Mouse (Mus musculus) heart, embryonic 12.5 days (tissue): ENCODE results near the gene Lsm7. TPM values are rescaled to one million over a fixed set of nuclear protein-coding genes. Genes with fewer than 3 reads are reported as not detected.
"Not testable (repeated sequence)": the region's sequence is repeated elsewhere in the genome, so short reads cannot be mapped to it uniquely, and the experiment has no call there.

ENCODE experiments used
- ATAC-seq: fragments of 200-750 bp; cut with Nextera tagmentation; 2 replicates; pipeline ENCODE4 v1.8.0; 2017; ENCODE audit warnings: moderate TSS enrichment, moderate library complexity; ENCODE audit not compliant: insufficient number of reproducible peaks, low FRiP score
- H3K27ac ChIP-seq: fragments of 300-500 bp; sonication (generic); 2 replicates; pipeline ENCODE4 v1.5.1; 2016; ENCODE audit warnings: mild to moderate bottlenecking, moderate library complexity; ENCODE audit not compliant: poor library complexity, severe bottlenecking
- H3K27me3 ChIP-seq: fragments of 300-500 bp; sonication (generic); replicated peaks from 2 replicates; pipeline ENCODE4 v1.6.1; 2016; ENCODE audit warnings: mild to moderate bottlenecking, moderate library complexity
- H3K36me3 ChIP-seq: fragments of 300-500 bp; sonication (generic); 2 replicates; pipeline ENCODE4 v1.6.1; 2016; ENCODE audit warnings: mild to moderate bottlenecking, moderate library complexity
- H3K4me1 ChIP-seq: fragments of 300-500 bp; sonication (generic); replicated peaks from 2 replicates; pipeline ENCODE4 v1.6.1; 2016; ENCODE audit warnings: mild to moderate bottlenecking
- H3K4me2 ChIP-seq: fragments of 300-500 bp; sonication (generic); 2 replicates; pipeline ENCODE4 v1.6.1; 2016; ENCODE audit warnings: mild to moderate bottlenecking, moderate library complexity
- H3K4me3 ChIP-seq: fragments of 300-500 bp; sonication (generic); 2 replicates; pipeline ENCODE4 v1.5.1; 2016; ENCODE audit warnings: mild to moderate bottlenecking
- H3K9ac ChIP-seq: fragments of 300-500 bp; sonication (generic); 2 replicates; pipeline ENCODE4 v1.6.1; 2016; ENCODE audit warnings: mild to moderate bottlenecking, moderate library complexity
- H3K9me3 ChIP-seq: fragments of 300-500 bp; sonication (generic); replicated peaks from 2 replicates; pipeline ENCODE4 v1.6.1; 2016; ENCODE audit warnings: mild to moderate bottlenecking, moderate library complexity
- WGBS: fragments of 180-500 bp; shearing (Covaris S2); methylation state at CpG from one replicate; pipeline ENCODE4 v1.1.7; 2016; 5-methylcytosine and 5-hydroxymethylcytosine counted together
- polyA plus RNA-seq: library from polyadenylated mRNA; unstranded; fragments of >200 nt; fragmentation: Nextera tagmentation; extraction: Ambion mirVana; gene quantifications from 2 replicates; pipeline ENCODE4 v1.2.1, GENCODE M21; 2016

Lsm7 gene
- polyA plus RNA-seq, 1 experiment from 2014 or later, result 177 TPM

DNA sequence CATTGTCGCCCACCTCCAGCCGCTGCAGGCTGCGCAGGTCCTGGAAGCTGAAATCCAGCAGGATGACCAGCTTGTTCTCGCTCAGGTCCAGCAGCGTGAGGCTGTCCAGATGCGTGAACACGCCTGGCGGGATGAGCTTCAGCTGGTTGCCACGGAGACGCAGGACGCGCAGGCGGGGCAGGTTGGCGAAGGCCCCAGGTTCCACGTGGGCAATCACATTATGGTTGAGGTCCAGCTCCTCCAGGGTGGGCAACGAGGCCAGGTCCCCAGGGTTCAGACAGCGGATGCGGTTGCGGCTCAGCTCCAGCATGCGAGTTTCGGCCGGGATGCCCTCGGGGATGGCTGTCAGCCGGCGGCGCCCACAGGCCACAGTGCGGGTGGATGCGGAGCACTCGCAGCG, 19.4 kb downstream of the Lsm7 start:
- 48% methylated on average over 30 of the region's 30 CpGs for WGBS
- no peak overlapping the region for H3K27ac ChIP-seq
- no peak overlapping the region for H3K9ac ChIP-seq
- H3K36me3 ChIP-seq, result peaks cover 3% of the 10 kb centered on the region; the same call in 1 of the 2 replicates
- H3K9me3 ChIP-seq, result peaks cover 13% of the 10 kb centered on the region; the same call in 1 of the 2 replicates
- H3K4me1 ChIP-seq, result peaks cover 46% of the 10 kb centered on the region
- peak overlapping the region; percentile 4; the same call in 1 of the 2 replicates for H3K4me3 ChIP-seq
- no peak for ATAC-seq
- peaks cover 61% of the 10 kb centered on the region for H3K27me3 ChIP-seq
- no peak overlapping the region for H3K4me2 ChIP-seq

DNA sequence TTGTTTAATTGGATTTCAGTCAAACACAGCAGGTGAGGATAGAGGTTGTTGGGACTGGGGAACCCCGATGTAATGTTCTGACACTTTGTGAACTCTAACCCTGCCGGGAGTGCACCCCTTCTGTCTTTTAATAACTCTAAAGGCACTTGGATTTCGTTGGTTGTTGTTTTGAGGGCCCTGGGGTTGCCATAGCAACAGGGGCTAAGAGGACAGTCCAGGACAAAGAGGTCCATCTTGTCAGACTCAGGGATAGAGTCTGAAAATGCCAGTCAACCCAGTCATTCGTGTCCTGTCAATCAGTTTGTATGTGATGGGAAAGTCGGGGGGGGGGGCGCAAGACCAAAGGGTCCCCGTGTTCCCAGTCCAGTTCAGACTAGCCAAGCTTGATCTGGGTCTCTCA, 22.2 kb downstream of the Lsm7 start:
- H3K4me1 ChIP-seq, result peaks cover 63% of the 10 kb centered on the region
- peaks cover 24% of the 10 kb centered on the region for H3K36me3 ChIP-seq
- H3K27ac ChIP-seq, result no peak overlapping the region
- H3K9ac ChIP-seq, result no peak overlapping the region
- no peak for ATAC-seq
- H3K4me3 ChIP-seq, result no peak overlapping the region
- peaks cover 13% of the 10 kb centered on the region; the same call in 1 of the 2 replicates for H3K9me3 ChIP-seq
- WGBS, result 60% methylated on average over 7 of the region's 7 CpGs
- no peak overlapping the region for H3K4me2 ChIP-seq
- H3K27me3 ChIP-seq, result peaks cover 50% of the 10 kb centered on the region

DNA sequence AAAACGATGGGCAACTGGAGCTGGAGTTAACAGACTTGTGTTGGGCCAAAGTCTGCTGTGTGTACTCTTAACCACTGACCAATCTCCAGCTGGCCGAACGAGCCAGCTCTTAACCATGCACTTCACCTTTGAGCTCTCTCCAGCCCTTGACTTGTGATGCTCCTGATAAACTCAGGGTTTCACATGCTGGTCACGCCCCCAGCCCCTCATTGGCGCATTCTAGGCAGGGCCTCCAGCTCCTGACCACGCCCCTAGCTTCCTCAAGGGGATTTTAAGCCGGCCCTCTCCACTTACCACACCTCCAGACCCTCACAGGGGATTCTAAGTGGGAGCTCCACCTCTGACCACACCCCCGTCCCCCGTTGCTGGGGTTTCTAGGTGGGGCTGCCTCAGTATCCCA, 23.9 kb downstream of the Lsm7 start:
- Histone ChIP-seq H3K4me3 (no peak overlapping the region), H3K9me3 (peaks cover 13% of the 10 kb centered on the region; the same call in 1 of the 2 replicates), H3K4me2 (0 out of 2 replicates have a peak overlapping the region, but pooled peaks have one; percentile 9), H3K36me3 (peaks cover 24% of the 10 kb centered on the region), H3K4me1 (peaks cover 52% of the 10 kb centered on the region), H3K27me3 (peaks cover 35% of the 10 kb centered on the region), H3K9ac (no peak overlapping the region), H3K27ac (no peak overlapping the region)
- 7% methylated on average over 9 of the region's 9 CpGs for WGBS
- no peak for ATAC-seq

DNA sequence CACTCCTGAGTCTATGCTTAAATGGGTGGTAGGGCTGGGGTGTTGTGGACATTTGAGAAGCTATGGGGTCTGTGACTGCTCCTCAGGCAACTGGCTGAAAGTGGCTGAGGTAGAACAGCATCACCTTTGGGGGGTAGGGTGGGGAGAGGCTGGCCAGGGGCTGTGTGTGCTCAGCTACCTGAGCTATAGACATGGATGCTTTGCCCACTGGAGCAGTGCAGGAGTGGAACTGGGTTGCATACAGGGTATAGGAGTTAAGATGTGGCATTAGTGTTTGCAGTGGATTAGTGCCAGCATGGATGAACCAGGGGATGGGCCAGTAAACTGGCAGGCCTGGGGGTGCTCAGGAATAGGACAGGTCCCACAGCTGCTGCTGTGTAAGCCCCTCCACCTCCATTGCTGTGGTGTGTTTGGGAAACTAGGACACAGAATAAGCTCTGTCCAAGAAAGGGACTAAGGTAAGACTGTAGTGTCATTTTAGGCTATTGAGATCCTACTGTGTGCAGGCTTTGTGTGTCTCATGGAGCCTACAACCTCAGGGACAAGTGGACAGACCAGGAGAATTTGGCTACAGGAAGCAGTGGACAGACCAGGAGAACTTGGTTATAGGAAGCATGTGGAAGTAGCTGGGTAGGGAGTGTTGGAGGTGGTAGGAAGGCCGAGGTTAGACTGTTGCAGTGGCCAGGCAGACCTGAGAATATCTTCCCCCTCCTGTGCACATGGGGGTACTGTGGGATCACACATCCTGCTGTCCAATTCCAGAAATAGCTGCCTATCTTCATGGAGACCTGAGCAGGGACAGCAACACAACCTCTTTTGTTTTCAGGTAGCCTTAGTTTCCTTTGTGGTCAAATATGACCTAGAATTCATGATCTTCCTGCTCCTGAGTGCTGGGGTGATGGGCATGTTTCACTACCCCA, 25.4 kb downstream of the Lsm7 start:
- 0 out of 2 replicates have a peak, but pooled peaks cover 5% of the 10 kb centered on the region for H3K9me3 ChIP-seq
- H3K36me3 ChIP-seq, result peaks cover 24% of the 10 kb centered on the region
- H3K4me1 ChIP-seq, result peaks cover 47% of the 10 kb centered on the region
- H3K27ac ChIP-seq, result no peak overlapping the region
- H3K9ac ChIP-seq, result 0 out of 2 replicates have a peak overlapping the region, but pooled peaks have one; percentile 3
- no peak for ATAC-seq
- no peak overlapping the region for H3K4me3 ChIP-seq
- peaks cover 20% of the 10 kb centered on the region for H3K27me3 ChIP-seq
- peak overlapping the region; percentile 11; the same call in 1 of the 2 replicates for H3K4me2 ChIP-seq
- 50% methylated on average over 1 of the region's 1 CpGs for WGBS

DNA sequence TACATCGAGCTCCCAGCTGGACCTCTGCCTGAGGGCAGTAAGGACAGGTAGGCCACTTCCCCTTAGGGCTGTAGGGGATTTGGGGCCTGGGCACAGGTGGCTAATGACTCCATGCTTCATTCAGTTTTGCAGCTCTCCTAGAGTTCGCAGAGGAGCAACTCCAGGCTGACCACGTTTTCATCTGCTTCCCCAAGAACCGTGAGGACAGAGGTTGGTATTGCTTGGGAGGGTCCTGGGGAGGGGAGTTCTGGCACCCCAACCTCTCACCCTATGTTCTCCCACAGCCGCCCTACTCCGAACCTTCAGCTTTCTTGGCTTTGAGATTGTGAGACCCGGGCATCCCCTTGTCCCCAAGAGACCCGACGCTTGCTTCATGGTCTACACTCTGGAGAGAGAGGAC, 26.4 kb downstream of the Lsm7 start:
- Histone ChIP-seq H3K36me3 (peaks cover 24% of the 10 kb centered on the region), H3K4me3 (peak overlapping the region; percentile 90), H3K4me2 (peak overlapping the region; percentile 99), H3K9ac (peak overlapping the region; percentile 93; the same call in 1 of the 2 replicates), H3K4me1 (peaks cover 45% of the 10 kb centered on the region)
- H3K27ac ChIP-seq, H3K27me3 ChIP-seq, ATAC-seq, H3K9me3 ChIP-seq: not testable (repeated sequence)
- WGBS, result 82% methylated on average over 7 of the region's 9 CpGs

DNA sequence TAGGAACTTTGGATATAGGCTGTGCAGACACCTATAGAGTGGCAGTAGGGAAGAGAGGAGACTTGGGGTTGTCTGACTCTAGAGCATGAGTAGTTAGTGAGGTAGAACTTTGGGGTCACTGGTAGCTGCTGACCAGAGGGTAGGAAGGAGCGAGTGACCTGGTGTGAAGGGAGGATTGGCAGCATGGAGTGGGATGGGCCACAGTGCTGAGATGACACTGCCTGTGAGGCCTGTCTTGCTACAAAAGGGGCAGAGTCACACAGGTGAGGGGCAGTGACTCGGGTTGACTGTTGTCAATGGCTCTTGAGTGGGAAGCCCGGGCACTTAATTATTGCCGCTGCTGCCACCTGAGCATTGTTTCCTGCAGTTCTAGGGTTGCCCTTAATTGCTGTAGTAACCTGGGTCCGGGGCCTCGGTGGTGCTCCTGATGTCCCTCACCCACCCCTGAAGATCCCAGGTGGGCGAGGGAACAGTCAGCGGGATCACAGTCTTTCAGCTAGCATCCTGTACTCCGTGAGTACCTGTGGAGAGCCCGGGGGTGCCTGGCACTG, 27.1 kb downstream of the Lsm7 start:
- Histone ChIP-seq H3K27ac (no peak overlapping the region), H3K4me2 (peak overlapping the region; percentile 99), H3K9ac (peak overlapping the region; percentile 93), H3K36me3 (peaks cover 24% of the 10 kb centered on the region), H3K4me3 (peak overlapping the region; percentile 90), H3K9me3 (no peaks in the 10 kb centered on the region), H3K27me3 (peaks cover 3% of the 10 kb centered on the region; the same call in 1 of the 2 replicates), H3K4me1 (peaks cover 45% of the 10 kb centered on the region)
- no peak for ATAC-seq
- WGBS, result 77% methylated on average over 10 of the region's 10 CpGs

DNA sequence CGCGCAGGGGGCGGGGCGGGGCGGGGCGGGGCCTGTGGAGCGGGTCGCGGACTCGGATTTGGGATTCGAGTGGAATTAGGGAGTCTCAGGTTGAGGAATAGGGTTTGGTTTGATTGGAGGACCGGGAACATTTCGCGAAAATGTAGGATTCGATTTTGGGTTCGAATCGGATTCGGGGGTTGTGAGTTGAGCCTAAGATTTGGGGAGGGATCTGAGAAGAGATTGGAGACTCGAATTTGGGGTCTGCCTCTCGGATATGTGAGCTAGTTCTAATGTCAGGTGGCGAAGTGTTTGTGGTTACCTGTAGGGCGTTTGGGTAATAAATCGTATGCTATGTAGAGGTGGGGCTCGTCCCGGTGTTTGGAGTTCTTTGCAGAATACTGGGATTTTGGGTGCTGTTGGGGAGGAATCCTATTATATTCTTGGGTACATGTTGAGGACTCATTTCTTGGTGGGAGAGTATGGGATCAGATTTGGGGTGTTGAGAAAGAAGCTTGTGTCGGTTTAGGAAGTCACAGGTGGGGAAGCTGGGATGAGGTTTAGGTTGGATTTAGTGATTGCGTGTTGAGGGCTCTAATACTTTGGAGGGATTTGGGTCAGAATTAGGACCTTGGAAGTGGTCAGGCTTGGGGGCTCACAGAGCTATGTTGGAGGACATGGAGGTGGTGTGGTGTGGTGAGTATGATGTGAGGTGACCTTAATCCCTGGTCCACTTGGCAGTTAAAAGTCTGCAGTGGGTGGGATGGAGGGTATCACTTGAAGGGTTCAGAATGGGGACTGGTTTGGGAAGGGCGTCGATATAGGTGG, 27.7 kb downstream of the Lsm7 start:
- no peaks in the 10 kb centered on the region for H3K27me3 ChIP-seq
- H3K4me2 ChIP-seq, result peak overlapping the region; percentile 99
- H3K4me1 ChIP-seq, result peaks cover 45% of the 10 kb centered on the region
- peak overlapping the region; percentile 94 for H3K27ac ChIP-seq
- peak overlapping the region; percentile 90 for H3K4me3 ChIP-seq
- no peak for ATAC-seq
- H3K9ac ChIP-seq, result peak overlapping the region; percentile 93
- no peaks in the 10 kb centered on the region for H3K9me3 ChIP-seq
- WGBS, result 7% methylated on average over 29 of the region's 29 CpGs
- H3K36me3 ChIP-seq, result peaks cover 24% of the 10 kb centered on the region

DNA sequence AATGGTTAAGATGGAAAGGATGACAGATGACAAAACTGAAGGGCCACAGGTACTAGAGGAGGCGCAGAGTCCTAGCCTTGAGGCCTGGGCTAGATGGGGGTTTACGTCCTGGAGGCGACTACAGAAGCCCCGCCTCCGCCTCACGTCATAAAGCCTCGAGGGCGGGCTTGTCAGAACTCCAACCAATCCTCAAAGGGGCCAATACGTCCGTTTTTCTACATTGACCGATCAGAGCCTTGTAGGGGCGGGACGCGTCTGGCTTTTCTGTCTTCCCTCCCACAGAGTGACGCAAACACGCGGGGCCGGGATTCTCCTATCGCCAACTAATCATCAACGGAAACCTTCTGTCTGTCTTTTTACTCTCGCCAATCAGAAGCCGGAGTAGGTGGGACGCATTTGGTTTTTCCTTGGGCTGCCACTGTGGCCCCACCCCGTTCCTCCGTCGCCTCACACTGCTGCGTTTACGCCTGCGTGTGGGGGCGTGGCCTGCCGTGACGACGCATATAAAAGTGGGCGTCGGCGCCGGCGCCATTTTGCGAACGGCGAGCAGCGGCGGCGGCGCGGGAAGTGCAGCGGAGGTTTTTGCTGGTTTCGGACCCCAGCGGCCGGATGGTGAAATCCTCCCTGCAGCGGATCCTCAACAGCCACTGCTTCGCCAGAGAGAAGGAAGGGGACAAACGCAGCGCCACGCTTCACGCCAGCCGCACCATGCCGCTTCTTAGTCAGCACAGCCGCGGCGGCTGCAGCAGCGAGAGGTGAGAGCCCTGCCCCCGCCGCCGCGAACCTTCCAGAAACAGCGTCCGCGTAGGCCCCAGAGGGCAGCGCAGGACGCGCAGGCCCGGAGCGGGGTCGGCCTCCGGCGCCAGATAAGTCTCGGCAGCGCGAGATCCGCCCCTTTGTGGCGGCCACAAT, 28.6 kb downstream of the Lsm7 start, which contains the start of gene Oaz1:
Oaz1 (plus strand) TSS at position 506 of the 912 bp plus-strand sequence.
- Histone ChIP-seq H3K9me3 (no peaks in the 10 kb centered on the region), H3K27me3 (no peaks in the 10 kb centered on the region), H3K4me3 (peak within 1 kb of the TSS; percentile 90), H3K9ac (peak within 1 kb of the TSS; percentile 93), H3K36me3 (peaks cover 24% of the 10 kb centered on the region), H3K27ac (peak within 1 kb of the TSS; percentile 94), H3K4me2 (peak within 1 kb of the TSS; percentile 99), H3K4me1 (peaks cover 37% of the 10 kb centered on the region)
- WGBS, result under 1% methylated on average over 82 of the region's 82 CpGs
- ATAC-seq, result peak; percentile 97

DNA sequence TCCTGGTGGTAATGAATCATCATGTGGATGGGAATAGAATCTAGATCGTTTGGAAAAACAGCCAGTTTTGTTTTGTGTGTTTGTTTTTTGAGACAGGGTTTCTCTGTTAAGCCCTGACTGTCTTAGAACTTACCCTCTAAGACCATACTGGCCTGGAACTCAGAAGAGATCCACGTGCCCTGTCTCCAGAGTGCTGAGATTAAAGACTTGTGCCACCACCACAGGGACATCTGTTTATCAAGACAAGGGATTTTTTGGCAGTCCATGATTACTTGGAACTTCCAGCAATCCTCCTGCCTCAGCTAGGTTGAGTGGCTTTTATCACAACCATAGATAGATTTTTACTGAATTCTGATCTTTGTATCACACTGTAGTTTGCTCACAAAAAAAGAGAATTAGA, 30.2 kb downstream of the Lsm7 start:
- ATAC-seq, result no peak
- Histone ChIP-seq H3K9me3 (no peaks in the 10 kb centered on the region), H3K9ac (no peak overlapping the region), H3K4me2 (no peak overlapping the region), H3K4me1 (peaks cover 22% of the 10 kb centered on the region), H3K36me3 (peaks cover 13% of the 10 kb centered on the region), H3K27me3 (no peaks in the 10 kb centered on the region), H3K27ac (no peak overlapping the region), H3K4me3 (no peak overlapping the region)
- WGBS, result 73% methylated on average over 2 of the region's 2 CpGs
